Mouse (Mus musculus) yolk sac, embryonic 10.5 days (tissue): Measurements from ENCODE around the gene Gm45783.
"Not testable (repeated sequence)": the region's sequence is repeated elsewhere in the genome, so short reads cannot be mapped to it uniquely, and the experiment has no call there.

ENCODE experiments used
- DNase-seq: peaks from one replicate; pipeline ENCODE4 v3.0.0-alpha.2; 2017; ENCODE audit warnings: low spot score

Gm45783 gene

DNA sequence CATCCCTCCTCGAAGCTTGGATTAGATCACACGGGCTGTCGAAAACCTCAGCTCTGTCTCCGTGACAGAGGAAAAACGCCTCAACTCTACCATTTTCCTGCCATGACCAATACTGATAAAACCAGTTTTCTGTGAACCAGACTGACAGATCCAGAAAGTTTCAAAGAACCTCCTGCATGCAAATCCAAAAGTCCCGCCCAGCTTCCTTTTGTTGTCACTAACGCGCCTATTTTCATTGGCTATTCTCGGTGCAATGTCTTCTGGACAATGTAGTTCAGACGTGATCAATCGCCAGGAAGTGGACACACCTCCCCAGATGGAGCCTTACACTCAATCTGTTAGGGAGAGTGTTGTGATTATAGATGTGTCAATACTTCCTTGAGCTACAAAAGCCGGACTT, at the start of gene Gm45783:
Gm45783 (minus strand) TSS at position 143 of the 400 bp plus-strand sequence.
- DNase-seq, result not testable (repeated sequence)

DNA sequence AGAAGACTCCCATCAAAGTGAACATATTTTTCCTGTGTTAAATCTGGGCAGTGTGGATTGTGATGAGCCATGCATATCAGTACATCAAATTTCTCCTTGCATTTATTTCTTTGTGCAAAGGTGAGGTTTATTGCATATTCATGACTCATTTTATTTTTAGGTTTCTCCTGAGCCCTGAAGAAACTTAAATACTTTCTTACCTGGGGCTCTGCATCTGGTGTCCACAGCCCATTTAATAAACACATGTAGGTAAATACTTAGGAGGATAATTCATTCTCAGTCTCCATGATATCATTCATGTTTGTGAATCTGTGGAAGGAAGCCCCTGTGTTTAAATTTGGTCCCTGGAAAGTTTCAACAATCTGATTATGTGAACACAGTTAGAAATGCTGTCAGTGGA, 25.2 kb upstream of the Gm45783 start, which contains the start of gene Vmn2r31:
Vmn2r31 (minus strand) TSS at position 101 of the 400 bp plus-strand sequence.
- not testable (repeated sequence) for DNase-seq

- not testable (repeated sequence) for DNase-seq
Observed at GRCm38 (mm10) chr7:7337509-7337908, 36.9 kb downstream of the Gm45783 start, which contains the start of gene Vmn2r30. Vmn2r30 (minus strand) TSS chr7:7337609.

GRCm38 (mm10) chr7:7295595-7295994, 78.8 kb downstream of the Gm45783 start:
- peak; percentile 6 for DNase-seq
